Mouse (Mus musculus) bone marrow macrophage, adult 2 months (primary cell): ENCODE results near the gene Glb1.

Source experiments
- CTCF ChIP-seq: IDR thresholded peaks from 2 replicates; pipeline ENCODE4 v1.5.1; 2012; ENCODE audit warnings: low read depth, mild to moderate bottlenecking, low read length, moderate library complexity
- POLR2A ChIP-seq: IDR thresholded peaks from 2 replicates; pipeline ENCODE4 v1.6.1; 2012; ENCODE audit warnings: mild to moderate bottlenecking, low read depth, low read length, borderline replicate concordance

- no peak for TF ChIP-seq POLR2A
- no peak for TF ChIP-seq CTCF
Measured at GRCm38 (mm10) chr9:114410313-114410862, 9.5 kb downstream of the Glb1 start.
